Mouse (Mus musculus) heart, adult 9 months (tissue): ENCODE measurements around the gene Tspan1.

Experiments
- DNase-seq, 2 experiments: peaks; one replicate each; pipeline ENCODE4 v3.0.0; 2022; ENCODE audit warnings: low spot score in 2 of 2

Tspan1 gene

DNA sequence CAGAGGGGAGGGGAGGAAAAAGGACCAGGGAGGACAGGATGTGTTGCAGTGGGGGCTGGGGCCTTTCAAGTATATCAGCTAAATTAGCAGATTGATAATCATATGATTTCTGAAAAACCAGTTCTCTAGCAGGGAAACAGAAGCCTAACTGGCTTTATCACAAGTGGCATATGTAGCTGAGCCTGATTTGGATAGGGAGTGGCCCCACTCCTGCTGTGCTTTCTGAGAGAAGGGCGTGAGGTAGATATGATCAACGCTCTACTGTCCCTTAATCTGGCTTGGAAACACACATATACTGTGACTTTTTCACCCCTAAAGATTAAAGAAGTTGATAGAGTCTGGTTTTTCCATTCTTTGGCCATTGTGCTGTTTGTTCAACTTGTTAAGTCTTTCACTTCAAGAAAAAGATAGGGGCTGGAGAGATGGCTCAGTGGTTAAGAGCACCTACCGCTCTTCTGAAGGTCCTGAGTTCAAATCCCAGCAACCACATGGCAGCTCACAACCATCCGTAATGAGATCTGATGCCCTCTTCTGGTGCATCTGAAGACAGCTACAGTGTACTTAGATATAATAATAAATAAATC is 41.5 kb downstream of the Tspan1 start:
- no peak for DNase-seq

DNA sequence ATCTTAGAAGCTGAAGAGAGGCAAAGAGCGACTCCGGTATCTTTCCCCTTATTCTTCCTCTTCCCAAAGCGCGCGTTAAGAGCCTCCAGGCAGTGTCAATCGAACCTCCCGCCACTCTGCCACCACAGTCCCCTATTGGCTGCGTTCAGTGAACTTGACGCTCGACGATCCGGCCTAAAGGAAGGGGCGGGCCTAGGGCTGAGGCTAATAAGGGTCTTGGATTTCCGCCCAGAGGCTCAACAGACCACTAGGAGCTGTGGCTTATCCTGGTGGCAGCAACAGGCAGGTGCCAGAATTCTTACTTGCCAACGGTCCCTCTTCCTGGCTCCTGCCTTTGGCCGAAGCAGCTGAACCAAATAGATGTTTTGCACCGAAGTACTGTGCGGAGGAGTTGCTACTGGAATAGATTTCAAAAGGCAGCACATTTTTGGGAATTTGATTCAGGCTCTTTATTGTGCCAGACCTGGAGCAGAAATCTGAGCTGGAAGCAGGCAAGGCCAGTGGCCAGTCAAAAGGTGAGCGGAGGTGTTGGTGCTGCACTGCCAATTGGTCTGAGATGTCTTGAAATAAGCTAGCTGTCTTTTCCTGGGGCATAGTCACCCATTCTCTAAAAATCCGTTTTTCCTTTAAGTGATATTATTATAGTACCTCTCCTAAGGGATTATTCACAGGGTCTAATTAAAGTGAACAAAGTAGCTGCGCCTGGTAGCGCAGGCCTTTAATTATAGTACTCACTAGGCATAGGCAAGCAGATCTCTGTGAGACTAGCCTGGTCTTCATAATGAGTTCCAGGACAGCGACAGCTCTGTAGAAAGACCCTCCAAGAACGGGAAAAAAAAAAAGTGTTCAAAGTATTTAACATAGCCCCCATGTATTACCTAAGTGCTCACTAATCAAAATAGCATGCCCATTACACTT is 43.5 kb downstream of the Tspan1 start, which contains the start of the genes Rad54l and Pomgnt1:
Gene Rad54l, minus strand, starts transcription at position 89 of the 918 bp plus-strand sequence.
Gene Pomgnt1, plus strand, starts transcription at position 239 of the 918 bp plus-strand sequence.
- DNase-seq: peak; percentile 76 to 81

DNA sequence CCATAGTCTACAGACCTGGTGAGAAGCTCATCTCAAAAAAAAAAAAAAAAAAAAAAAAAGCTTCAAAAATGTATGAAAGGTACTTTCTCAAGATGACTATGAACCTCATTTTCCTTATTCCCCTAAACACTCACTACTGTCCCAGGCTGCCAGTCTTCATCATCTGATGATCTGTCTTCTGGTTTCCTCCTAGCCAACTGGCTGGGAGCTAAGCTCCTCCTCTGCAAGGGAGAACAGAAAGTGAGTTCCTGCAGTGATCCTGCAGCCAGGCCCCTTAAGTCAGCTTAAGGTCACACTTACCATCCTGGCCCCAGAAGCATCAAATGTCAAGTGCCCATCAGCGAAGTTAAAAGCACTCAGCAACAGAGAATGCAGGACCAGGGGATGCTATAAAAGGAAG is 44.6 kb downstream of the Tspan1 start:
- no peak for DNase-seq
